Mouse (Mus musculus): ENCODE measurements around the gene Fcamr.

The Fcamr gene

GRCm38 (mm10) chr1:130801511-130801910 is 809 bp downstream of the Fcamr start:
- in situ Hi-C loops (cut with MboI, MseI): no loop called here

GRCm38 (mm10) chr1:130802976-130803375 is 2.3 kb downstream of the Fcamr start:
- in situ Hi-C loops (cut with MboI, MseI): no loop called here

DNA sequence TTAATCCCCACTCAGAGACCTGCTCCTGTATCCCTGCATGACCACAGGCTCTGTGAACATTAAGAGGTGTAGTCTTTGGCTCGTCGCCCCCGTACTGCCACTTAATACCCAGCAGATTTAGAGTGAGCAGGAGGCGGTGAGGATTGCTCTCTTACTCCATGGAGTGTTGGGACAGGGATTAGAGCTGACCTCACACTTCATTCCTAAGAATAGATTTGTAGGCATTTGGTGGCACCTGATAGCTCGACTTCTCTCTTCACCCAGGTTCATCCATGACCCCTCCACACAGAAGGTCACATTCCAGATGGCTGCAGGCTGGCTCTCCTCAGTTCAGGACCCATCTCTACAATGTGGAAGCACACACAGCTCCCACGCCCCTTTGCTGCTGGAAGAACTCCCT is 3.6 kb downstream of the Fcamr start:
- in situ Hi-C loops (cut with MboI, MseI): no loop called here

DNA sequence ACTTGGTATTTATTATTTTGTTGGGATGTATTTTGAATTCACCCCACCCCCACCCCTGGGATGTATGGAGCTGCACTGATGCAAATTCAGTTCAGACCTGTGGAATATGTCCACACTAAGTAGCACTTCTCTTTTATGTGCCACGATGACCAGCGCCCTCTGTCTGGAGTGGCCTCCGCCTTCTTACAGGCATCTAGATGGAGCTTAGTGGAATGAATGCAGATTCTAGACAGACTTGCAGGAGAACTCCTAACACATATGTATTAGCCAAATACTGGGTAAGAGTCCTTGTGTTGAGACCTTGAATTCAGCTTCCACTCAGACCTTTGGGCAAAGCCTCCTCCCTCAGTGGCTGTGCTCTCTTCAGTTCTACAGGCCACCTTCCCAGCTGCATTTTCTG is 10.2 kb downstream of the Fcamr start:
- in situ Hi-C loops (cut with MboI, MseI): no loop called here

DNA sequence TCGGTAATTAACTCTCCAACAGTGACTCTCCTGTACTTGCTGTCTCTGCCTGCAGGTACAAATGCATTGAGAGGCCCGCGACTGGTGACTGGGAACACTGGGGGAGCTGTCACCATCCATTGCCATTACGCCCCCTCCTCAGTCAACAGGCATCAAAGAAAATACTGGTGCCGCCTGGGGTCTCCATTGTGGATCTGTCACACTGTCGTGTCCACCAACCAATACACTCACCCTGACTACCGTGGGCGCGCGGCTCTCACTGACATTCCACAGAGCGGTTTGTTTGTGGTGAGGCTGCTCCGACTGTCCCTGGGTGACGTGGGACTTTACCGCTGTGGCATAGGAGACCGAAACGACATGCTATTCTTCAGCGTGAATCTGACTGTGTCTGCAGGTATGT is 10.6 kb downstream of the Fcamr start:
- in situ Hi-C loops (cut with MboI, MseI): no loop called here

DNA sequence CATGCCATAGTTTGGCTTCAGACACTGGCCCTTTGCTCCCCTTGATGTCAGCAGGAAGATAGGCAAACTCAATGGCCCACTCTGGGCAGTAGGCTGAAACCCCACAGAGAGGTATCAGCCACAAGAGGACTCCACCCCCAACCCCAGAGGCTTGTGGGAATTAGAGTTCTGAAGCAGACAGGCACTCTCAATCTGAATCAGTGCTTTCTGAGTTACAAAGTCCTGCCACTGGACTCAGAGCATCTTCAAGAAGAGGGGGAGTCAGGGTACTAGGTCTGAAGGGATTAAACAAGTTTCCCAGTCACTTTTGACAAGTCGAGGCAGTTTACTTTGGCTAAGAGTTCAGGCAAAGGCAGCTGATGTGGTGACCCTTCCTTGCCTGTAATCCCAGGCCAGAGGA is 19.0 kb downstream of the Fcamr start:
- in situ Hi-C loops (cut with MboI, MseI): no loop called here

- in situ Hi-C loops (cut with MboI, MseI): no loop called here
Measured at GRCm38 (mm10) chr1:130820316-130821148, 19.8 kb downstream of the Fcamr start.

DNA sequence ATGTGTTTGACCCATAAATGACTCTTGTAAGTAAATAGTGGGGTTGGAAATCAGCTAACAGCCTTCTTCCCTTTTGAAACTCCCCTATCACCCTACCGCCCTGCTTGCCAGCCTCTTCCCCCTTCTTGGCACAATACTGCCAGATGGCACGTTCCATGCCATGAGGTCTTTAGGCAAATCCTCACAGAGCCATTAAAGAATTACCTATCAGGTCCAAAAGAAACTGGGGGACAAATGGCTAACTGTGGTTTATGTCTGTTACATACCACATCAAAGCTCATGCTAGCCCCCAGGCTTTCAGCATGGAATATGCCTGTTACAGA is 20.4 kb downstream of the Fcamr start:
- in situ Hi-C loops (cut with MboI, MseI): no loop called here

- in situ Hi-C loops (cut with MboI, MseI): no loop called here
Measured at GRCm38 (mm10) chr1:130821911-130822625, 21.4 kb downstream of the Fcamr start.

DNA sequence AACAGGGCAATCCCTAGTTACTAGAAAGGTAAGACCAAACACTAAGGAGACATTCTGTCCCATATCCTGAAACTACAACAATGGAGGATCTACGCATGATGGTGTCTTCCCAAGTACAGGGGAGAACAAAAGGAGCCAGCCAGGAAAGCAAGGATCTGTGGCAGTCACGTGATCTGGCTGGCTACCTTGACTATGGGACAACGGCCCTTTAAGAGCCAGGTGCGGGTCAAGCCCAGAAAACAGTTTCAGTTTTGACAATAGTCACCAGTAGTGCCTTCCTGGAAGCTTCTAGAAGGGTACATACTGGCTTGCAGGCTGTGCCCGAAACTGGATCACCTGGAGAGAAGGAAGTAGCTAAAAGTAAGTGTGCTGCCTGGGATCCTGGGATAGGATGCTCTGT is 25.7 kb downstream of the Fcamr start, which contains the start of gene Pigr:
Gene Pigr, plus strand, starts transcription at position 237 of the 400 bp plus-strand sequence.
- in situ Hi-C loops (cut with MboI, MseI): no loop called here

DNA sequence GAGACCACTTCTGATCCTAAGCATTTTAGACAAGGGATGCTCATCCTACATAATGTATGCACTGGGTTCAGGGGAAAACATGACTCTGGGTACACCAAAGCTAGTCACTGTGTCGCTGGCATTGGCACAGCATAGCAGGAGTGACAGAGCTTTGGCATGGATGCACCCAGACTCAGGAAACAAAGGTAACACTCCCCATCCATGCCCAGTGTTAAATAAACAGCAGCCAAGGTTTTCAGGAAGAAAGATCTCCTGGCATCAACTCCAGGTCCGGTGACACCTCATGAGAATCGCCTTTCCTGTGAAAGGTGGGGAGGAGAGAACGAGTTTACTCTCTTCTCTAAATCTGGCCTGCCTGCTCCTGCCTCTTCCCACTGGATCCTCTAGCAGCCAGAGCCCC is 28.0 kb downstream of the Fcamr start:
- in situ Hi-C loops (cut with MboI, MseI): no loop called here

- in situ Hi-C loops (cut with MboI, MseI): no loop called here
Measured at GRCm38 (mm10) chr1:130829906-130830830, 29.5 kb downstream of the Fcamr start.

DNA sequence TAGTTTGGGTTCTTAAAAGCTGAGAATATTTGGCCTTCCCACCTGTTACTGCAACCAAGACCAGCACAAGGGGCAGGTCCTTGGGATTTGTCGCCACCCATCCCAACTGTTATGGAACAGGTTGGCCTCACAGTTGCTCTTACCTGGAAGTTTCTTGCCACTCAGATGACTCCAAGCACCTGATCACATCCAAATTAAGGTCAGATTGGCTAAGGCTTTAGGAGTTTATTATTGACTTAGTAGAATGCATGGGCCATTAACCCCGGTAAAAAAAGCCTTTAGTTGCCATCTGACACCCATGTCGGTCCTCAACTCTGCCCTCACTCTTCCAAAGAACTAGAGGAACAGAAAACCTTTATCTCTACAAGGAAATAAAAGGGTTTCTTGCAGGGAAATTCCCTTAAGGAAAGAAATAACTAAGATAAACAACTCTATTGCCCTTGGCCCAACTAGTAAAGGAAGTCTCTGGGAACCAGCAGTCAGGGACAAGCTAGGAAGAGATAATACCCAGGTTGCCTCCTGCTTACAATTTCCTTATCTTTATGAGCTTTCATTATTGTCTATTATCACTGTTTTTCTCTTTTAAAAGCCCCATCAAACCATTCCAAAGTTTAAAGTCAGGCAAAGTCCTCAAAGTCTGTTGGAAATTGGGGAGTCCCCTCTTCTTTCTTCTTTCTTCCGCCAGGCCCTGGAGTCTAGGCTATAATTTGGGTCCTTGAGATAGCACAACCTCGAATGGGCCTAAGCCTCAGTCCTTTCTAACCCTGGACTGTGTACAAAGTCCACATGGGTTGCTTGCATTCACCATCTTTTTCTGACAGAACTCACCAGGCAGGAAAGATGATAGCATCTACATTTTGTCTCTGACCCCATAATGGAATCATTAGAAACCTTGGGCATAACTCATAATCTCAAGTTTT is 31.8 kb downstream of the Fcamr start:
- in situ Hi-C loops (cut with MboI, MseI): no loop called here

DNA sequence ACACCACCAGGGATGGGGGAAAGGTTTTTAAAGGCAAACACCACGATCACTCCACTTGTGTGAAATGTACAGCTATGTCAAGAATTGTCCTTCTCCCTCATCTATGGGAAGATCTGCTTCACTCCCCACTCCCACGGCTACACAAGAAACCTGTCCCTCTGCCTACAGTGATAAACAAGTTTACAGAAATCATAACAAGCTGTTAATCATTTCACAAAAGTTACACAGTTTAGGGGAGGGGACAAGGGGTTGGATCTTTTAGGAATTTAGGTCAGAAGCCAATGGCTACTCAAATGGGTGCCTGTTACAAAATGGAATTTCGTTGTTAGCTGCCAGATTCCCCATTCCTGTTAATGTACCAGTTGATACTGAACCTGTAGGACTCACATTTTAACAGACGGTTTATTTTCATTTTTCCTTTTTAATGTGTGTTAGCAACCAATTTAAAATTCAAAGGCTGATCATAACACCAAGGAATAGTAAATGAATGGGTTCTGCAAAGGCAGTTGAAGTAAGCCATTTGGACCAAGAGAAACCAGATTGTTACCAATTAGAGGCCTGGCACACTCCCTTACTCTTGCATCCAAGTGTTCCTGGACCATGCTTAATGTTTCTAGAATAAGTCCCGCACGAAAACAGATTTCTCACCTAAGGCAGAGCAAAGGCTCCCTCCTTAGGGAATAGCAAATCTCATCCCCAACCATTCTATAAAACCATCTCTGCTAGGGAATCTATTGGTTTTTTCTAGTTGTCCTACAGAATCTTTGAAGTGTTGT is 34.6 kb downstream of the Fcamr start:
- in situ Hi-C loops (cut with MboI, MseI): no loop called here

GRCm38 (mm10) chr1:130838288-130838687 is 37.6 kb downstream of the Fcamr start:
- in situ Hi-C loops (cut with MboI, MseI): no loop called here

GRCm38 (mm10) chr1:130840599-130841379 is 40.1 kb downstream of the Fcamr start:
- in situ Hi-C loops (cut with MboI, MseI): no loop called here

DNA sequence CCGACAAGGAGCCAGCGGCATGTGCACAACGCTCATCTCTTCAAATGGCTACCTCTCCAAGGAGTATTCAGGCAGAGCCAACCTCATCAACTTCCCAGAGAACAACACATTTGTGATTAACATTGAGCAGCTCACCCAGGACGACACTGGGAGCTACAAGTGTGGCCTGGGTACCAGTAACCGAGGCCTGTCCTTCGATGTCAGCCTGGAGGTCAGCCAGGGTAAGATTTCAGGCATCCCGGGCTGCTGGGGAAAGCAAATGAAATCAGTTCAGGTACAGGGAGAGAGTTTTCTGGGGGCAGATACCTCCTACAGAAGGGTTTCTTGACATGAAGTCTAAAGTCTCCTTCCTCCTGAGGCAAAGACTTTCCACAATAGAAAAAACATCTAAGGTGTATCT is 40.9 kb downstream of the Fcamr start:
- in situ Hi-C loops (cut with MboI, MseI): no loop called here

DNA sequence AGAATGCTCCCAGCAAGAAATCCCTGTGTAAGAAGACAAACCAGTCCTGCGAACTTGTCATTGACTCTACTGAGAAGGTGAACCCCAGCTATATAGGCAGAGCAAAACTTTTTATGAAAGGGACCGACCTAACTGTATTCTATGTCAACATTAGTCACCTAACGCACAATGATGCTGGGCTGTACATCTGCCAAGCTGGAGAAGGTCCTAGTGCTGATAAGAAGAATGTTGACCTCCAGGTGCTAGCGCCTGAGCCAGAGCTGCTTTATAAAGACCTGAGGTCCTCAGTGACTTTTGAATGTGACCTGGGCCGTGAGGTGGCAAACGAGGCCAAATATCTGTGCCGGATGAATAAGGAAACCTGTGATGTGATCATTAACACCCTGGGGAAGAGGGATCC is 43.8 kb downstream of the Fcamr start:
- in situ Hi-C loops (cut with MboI, MseI): no loop called here

GRCm38 (mm10) chr1:130849530-130850214 is 49.0 kb downstream of the Fcamr start:
- in situ Hi-C loops (cut with MboI, MseI): no loop called here
